21 mouse cellular contexts compared by ENCODE assay signal in genomic region chr12:59623147-59623546, GRCm38 (mm10).
DNase-seq lines count a peak whose midpoint lies in the region; TF ChIP-seq lines count a peak whose summit lies in the region.
"Had no signal": no experiment of that assay in that cellular context is flagged by ENCODE, and none has a peak within 500 bp of the region (broad histone marks: within the 10 kb centered on the region; RNA-seq: fewer than 3 reads in every experiment).

No protein-coding gene starts in this region.

- peak overlapping the region; percentile 71 for H3K27ac ChIP-seq in left cerebral cortex, adult 2 months
- peak overlapping the region; percentile 68; the same call in 1 of the 2 replicates for H3K27ac ChIP-seq in embryonic fibroblast, embryonic 13.5 days (ENCODE audit: insufficient read depth, low read length)
- H3K27ac ChIP-seq: embryonic facial prominence, embryonic 13.5 days; embryonic facial prominence, embryonic 15.5 days; forebrain, embryonic 13.5 days; forebrain, embryonic 15.5 days had no signal

- H3K4me3 ChIP-seq in left cerebral cortex, adult 2 months: no peak overlapping the region
- no peak overlapping the region for H3K4me3 ChIP-seq in embryonic fibroblast, embryonic 13.5 days (ENCODE audit: insufficient read depth, low read length)
- H3K4me3 ChIP-seq: embryonic facial prominence, embryonic 13.5 days; embryonic facial prominence, embryonic 15.5 days; forebrain, embryonic 13.5 days; forebrain, embryonic 15.5 days had no signal

- 0 out of 2 replicates have a peak, but pooled peaks cover 2% of the 10 kb centered on the region for H3K4me1 ChIP-seq in embryonic fibroblast, embryonic 13.5 days (ENCODE audit: control insufficient read depth, insufficient read depth, low read length)
- H3K4me1 ChIP-seq: embryonic facial prominence, embryonic 13.5 days; embryonic facial prominence, embryonic 15.5 days; forebrain, embryonic 13.5 days; forebrain, embryonic 15.5 days had no signal

- no peak for DNase-seq in left cerebral cortex, adult 2 months (ENCODE audit: extremely low spot score in 1 of 2, low spot score in 2 of 2)
- DNase-seq in left cerebral cortex, postnatal 14 days (ENCODE audit: low spot score in 2 of 2): no peak
- peak; percentile 68 for DNase-seq in brain, adult 2 months (ENCODE audit: low read depth, low spot score)
- DNase-seq in cerebellum, postnatal 36 days: no peak
- DNase-seq in kidney, postnatal 10 days: no peak
- no peak for DNase-seq in adrenal gland, adult (ENCODE audit: inconsistent age in 2 of 2, low spot score in 1 of 2)
- DNase-seq: adrenal gland, adult 8-10 months; adrenal gland, postnatal 14 days; adrenal gland, postnatal 36 days; cerebellum, adult 11 months; cerebellum, adult 18-20 months; cerebellum, adult 8-10 months; cerebellum, adult 9-11 months; cerebellum, postnatal 14 days; embryo, embryonic 11 days; forebrain, postnatal 0 days had no signal

- TF ChIP-seq CTCF in left cerebral cortex, adult 2 months (IDR thresholded peaks at IDR 0.05): no peak
- no peak for TF ChIP-seq CTCF in embryonic fibroblast, embryonic 13.5 days (IDR thresholded peaks at IDR 0.05; ENCODE audit: borderline replicate concordance, insufficient read depth, low read length)

- no peak for TF ChIP-seq POLR2A in embryonic fibroblast, embryonic 13.5 days (IDR thresholded peaks at IDR 0.05; ENCODE audit: low read depth, low read length)

- intact Hi-C loops in left cerebral cortex, adult 2 months (cut with DNase I): loop anchor here (5.0 kb wide), 3 partner anchors 89 to 174 kb away; no protein-coding TSS in a partner anchor
- intact Hi-C loops in left cerebral cortex, postnatal 14 days (cut with DNase I): no loop called here
